Mouse (Mus musculus) heart, postnatal 0 days (tissue): ENCODE measurements at regions not wholly inside any gene's neighbourhood (a gene's known extent, or its start where the extent isn't known, plus 50 kb on each side); places are given as distances from the start of the nearest gene placed in this dataset.

Experiments
- CTCF ChIP-seq: IDR thresholded peaks from 2 replicates; pipeline ENCODE4 v1.5.1; 2016; ENCODE audit warnings: antibody characterized with exemption, control low read depth, low read depth
- EP300 ChIP-seq: IDR thresholded peaks from 2 replicates; pipeline ENCODE4 v1.6.1; 2016; ENCODE audit warnings: antibody characterized with exemption, low read depth

- TF ChIP-seq CTCF: no peak
- TF ChIP-seq EP300: no peak
These were observed 1179.3 kb downstream of the Ntrk3 start for GRCm38 (mm10) chr7:77558536-77558935.
